Mouse (Mus musculus): ENCODE data around the gene Smyd2.

The Smyd2 gene

GRCm38 (mm10) chr1:189917126-189917500, 5.0 kb downstream of the Smyd2 start:
- no peak for DNase-seq (ENCODE audit: low spot score)

DNA sequence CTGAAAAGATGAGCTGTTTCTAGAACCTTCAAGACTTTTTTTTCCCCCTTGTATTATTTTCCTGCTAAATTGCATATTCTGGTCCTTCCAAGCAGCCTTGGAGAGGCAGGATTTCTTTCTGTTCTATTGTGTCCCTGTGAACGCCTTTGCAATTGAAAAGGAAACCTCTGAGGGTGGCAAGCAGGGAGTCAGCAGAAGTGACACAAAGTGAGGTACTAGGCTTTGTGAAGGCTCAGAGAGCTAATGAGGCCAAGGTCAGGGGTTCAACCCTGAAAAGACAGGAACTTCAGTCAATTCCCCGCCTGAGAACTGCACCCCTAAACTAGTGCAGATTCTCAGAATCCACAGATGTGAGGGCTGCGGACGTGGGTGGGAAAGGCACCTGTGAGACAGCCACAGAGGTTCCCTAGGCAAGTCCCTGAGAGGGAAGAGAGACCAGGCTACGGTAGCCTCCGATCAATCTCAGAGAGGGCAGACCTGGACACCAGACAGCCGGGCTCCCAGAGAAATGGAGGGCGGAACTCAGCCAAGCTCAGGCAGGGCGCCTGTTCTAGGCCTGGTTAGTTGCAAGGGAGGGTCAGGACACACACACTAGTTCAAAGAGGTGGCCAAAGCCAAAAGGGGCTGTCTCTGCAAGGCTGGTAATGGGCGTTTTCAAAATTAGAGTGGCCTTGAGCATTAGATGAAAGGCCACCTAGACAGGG, 5.6 kb downstream of the Smyd2 start:
- DNase-seq (ENCODE audit: low spot score), result no peak

DNA sequence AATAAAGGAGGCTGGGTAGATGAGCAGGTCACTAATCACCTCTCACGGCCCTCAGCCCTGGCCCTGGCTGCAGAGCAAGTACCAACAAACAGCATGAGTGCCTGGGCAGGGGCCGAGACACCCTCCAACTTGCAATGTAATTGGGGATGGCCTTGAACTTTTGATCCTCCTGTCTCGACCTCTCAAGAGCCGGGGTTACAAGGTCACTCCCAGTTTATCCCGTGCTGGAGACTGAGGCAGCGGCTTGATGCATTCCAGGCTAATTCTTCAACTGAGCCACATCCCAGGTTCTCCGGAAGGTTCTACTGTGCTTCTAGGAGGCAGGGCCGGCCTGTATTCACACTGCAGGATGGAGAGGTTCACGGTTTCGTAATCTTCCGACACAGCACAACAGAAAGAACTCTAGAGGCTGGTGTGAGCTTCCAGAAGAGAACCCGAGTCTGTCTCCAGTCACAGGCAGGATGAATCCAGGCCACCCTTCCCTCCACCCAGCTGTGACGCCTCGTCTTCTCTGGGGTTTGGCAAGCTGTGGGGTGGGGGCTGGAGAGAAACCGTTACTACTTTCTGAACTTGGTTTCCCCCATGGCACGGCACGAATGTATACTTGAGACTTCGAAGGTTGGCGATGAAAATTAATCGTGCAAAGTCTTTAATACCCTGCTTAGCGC, 8.9 kb downstream of the Smyd2 start:
- no peak for DNase-seq (ENCODE audit: low spot score)

DNA sequence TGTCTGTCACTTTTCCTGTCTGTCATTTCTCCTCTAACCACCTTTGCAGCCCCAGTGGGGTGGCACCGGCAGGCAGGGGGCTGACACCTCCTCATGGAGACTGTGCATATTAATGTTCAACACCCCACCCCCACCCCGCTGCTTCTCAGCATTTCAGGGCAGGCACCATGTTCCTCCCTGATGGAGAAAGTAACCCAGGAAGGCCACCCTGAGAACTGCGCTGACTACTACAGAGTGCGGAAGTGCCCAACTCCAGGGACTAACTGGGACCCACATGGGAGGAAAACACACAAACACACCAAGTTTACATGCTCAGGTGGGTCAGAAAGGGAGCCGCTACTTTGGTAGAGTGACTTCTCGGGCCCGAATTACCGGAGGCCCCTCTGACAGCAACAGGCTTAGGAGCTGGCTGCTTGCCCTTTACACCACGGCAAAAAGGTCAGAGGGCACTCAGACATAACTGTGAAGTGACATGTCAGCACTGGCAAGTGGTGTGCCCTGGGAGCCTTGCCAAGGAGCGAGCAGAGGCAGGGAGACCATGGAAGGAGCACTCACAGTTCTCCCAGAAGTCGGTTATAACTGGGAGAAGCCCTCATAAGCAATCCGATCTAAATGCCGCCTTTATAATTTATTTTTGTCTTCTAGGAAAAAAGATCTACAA, 11.3 kb downstream of the Smyd2 start:
- DNase-seq (ENCODE audit: low spot score), result no peak

DNA sequence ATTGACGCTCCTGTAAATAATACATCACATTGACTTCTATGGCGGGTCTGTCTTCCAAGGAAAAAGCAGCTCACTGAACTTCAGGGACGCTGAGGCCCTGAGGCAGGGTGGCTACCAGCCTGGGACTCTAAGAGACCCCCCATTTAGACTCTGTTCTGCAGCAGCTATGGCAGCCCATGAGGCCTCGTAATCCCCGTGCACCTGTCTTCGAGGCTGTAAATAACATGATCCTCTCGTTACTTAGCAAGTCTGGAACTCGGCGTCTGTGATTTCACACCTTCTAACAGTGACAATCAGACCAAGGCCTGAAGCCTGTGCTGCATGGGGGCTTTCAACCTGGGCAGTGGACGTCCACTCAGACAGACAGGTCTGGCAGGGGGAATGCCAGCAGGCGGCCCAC, 19.0 kb downstream of the Smyd2 start:
- DNase-seq (ENCODE audit: low spot score), result no peak

DNA sequence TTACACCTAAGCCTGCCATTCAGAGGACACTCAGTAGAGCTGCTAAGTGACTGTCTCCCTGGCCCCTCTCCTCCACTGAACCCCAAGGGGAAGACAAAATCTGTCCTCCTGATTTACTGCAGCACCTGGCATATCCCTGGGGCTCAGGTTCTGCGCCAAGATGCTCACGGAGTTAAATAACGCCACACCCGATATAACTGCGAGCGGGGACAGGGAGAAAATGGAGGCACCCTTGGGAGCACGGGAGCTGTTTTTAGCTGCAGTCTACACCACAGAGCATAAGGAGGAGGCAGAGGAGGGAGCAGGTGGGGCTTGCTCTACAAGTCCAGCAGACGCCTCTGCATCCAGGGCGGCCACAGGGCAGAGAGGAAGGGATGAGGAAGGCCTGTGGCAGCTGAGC, 19.8 kb downstream of the Smyd2 start:
- DNase-seq (ENCODE audit: low spot score), result no peak

DNA sequence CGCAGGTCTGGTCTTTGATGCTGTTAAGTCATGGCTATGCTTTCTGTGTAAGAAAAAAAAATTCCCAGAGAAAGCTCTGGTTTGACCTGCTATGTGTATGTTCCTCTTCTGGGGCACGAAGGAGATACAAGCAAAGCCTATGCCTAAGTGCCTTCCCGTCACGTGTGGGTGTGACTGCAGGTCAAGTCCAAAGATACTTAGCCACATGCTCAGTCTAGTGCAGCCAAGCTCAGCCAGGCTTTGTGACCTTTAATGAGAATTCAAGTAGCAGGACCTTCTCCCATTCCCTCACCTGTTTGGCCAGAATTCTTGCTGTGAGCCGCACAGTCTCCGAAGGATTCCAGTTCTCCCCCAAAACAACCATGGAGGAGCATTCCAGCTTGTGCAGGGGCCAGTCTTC, 22.6 kb downstream of the Smyd2 start:
- DNase-seq (ENCODE audit: low spot score), result no peak

DNA sequence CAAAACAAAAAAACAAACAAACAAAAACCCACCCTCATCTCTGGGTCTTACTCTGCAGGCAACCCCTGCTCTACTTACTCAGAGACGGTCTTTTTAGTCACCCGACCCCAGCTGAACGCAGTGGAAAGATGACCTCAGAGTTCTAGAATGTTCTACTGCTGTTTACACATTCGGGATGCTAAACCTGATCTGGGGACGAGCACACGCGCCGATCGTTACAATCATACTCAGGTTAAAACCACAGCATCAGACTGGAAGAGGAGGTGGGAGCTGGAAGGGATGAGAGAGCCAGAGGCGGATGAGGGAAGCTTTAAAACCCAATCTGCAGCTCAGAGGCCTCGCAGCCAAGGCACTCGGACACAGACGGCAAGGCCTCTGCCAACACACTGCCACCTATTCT, 23.5 kb downstream of the Smyd2 start:
- DNase-seq (ENCODE audit: low spot score), result no peak

- no peak for DNase-seq (ENCODE audit: low spot score)
These were observed 24.3 kb downstream of the Smyd2 start for GRCm38 (mm10) chr1:189897861-189898260.

GRCm38 (mm10) chr1:189894191-189894590, 28.0 kb downstream of the Smyd2 start:
- DNase-seq (ENCODE audit: low spot score), result no peak

DNA sequence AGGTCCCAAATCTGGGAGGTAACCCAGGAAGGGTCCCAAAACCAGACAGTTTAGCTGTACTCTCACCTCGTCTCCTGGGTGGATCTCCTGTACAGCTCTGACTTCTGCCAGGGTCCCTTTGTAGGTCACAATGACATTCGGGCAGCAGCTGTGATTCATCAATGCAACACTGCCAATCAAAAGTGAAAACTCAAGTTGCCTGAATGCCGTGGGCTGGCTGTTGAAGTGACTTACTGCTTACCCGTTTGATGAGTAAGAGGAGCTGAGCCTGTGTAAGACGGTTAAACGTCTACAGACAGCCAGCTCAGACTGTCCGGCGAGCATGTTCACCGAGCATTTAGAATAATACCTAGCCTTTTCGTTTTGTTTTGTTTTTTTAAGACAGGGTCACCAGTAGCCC, 33.4 kb downstream of the Smyd2 start:
- DNase-seq (ENCODE audit: low spot score), result no peak

- no peak for DNase-seq (ENCODE audit: low spot score)
These were observed 34.6 kb downstream of the Smyd2 start for GRCm38 (mm10) chr1:189887518-189887917.

GRCm38 (mm10) chr1:189885975-189886374, 36.2 kb downstream of the Smyd2 start:
- no peak for DNase-seq (ENCODE audit: low spot score)

GRCm38 (mm10) chr1:189884951-189885350, 37.2 kb downstream of the Smyd2 start:
- DNase-seq (ENCODE audit: low spot score), result no peak

- DNase-seq (ENCODE audit: low spot score), result no peak
These were observed 38.5 kb downstream of the Smyd2 start for GRCm38 (mm10) chr1:189883531-189884170.

DNA sequence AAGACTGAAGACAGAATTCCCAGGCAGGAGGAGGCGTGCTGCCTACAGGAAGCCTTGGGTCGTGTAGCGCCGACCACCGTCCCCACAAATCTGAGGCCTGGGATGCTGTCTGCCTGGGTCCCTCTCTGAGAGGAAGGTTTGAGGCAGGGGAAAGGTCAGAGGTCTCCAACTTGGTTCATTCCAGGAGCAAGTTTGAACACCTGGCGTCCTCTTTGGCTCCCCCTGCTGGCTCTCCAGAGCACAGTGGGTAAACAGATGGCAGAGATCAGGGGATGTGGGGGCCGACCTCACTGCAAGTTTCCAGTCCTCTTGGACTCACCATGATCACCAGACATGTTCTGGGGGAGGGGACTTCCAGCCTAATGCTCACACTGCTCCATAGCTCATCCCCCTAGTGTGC, 39.3 kb downstream of the Smyd2 start:
- no peak for DNase-seq (ENCODE audit: low spot score)

DNA sequence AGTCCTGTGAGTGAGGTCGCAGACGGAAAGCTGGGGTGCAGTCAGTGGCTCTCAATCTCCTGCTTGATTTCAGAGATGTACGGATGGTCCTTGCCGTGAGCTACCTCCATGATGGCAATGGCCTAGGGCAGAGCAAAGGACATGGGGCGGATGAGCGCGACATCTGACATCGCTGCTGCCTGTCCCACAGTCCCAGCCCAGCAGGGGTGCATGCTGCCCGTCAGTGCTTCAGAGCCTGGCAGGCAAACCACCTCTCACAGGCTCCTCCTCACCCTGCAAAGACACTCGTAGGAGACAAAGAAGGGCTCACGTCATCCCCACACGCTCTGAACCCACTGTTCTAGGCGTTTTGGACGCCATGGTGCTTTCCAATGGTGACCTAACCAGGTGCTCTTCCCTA, 41.4 kb downstream of the Smyd2 start:
- DNase-seq (ENCODE audit: low spot score), result no peak

DNA sequence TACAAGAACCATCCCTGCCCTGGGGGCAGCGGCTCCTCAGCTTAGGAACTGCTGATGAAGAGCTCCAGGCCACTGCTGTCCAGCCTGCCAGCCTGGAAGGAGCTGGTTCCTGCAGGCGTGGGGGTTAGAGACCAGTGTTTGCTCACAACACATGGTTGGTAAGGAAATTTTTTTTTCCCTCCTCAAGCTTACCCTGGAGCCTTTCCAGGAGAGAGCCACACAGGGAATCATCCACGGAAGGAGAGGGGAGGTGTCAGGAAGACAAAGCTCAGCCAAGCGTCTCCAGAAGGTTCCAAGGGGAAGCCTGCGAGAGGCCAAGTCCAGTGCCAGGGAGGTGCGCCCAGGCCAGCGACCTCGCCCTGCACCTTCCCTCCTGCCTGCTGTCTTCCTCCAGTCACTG, 42.2 kb downstream of the Smyd2 start:
- no peak for DNase-seq (ENCODE audit: low spot score)

DNA sequence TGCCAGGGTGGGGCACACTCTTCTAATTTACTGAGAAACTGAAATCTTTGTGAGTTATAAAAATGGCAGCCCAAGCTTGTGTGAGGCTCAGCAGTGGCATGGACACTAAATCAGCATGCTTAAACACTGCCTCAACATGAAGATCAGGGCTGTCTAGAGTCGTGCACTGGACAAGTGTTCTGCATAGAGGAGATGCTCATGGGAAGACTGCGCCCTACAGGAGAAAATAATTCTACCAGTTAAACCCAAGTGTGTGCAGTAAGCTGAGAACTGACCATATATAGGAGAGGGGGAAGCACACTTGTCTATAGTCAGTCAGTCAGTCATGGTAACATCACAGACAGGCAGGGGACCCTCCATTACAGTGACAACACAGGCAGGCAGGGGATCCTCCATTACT, 43.0 kb downstream of the Smyd2 start:
- DNase-seq (ENCODE audit: low spot score), result no peak

- DNase-seq (ENCODE audit: low spot score), result no peak
These were observed 46.0 kb downstream of the Smyd2 start for GRCm38 (mm10) chr1:189876162-189876561.

GRCm38 (mm10) chr1:189875439-189875861, 46.7 kb downstream of the Smyd2 start:
- DNase-seq (ENCODE audit: low spot score), result no peak

DNA sequence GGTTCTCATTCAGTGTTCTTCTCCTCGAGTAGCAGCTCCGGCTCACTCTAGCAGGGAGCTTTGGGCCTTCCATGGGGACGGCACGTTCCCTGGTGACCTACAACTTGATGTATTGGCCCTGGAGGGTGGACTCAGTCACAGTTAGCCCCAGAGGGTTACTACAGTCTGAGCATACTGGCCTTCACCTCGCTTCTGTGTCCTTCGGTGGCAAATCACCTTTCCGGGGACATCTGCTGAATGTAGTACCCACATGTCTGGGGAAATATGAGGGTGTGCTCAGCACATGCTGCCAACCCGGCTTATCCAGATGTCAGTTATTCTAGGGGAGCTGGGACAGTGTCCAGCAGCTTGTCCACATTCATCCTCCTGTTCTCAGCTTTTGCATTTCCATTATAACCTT, 48.6 kb downstream of the Smyd2 start:
- no peak for DNase-seq (ENCODE audit: low spot score)

- DNase-seq (ENCODE audit: low spot score), result no peak
These were observed 50.1 kb downstream of the Smyd2 start for GRCm38 (mm10) chr1:189872050-189872449.
